Mouse (Mus musculus) gastrocnemius, postnatal 4 days (tissue): ENCODE measurements around the gene Iqschfp. TPM values are rescaled to one million over a fixed set of nuclear protein-coding genes. Genes with fewer than 3 reads are reported as not detected.

Source experiments
- DNase-seq, 2 experiments: peaks; one replicate each; pipeline ENCODE4 v3.0.0; 2021 to 2022; ENCODE audit warnings: low spot score in 2 of 2, mixed read lengths in 2 of 2
- total RNA-seq, 2 experiments: library from RNA; stranded (reverse); gene quantifications; 2 replicates each; pipeline ENCODE4 v1.2.3; 2021

The Iqschfp gene
- total RNA-seq, 2 experiments from 2014 or later, result not detected

GRCm38 (mm10) chr3:68568149-68568548 lies 676.1 kb downstream of the Iqschfp start:
- DNase-seq, result no peak

- no peak for DNase-seq
These were observed 676.7 kb downstream of the Iqschfp start for GRCm38 (mm10) chr3:68568716-68569115.

- DNase-seq, result no peak
These were observed 678.3 kb downstream of the Iqschfp start for GRCm38 (mm10) chr3:68570319-68570718.

GRCm38 (mm10) chr3:68572249-68573225 lies 680.5 kb downstream of the Iqschfp start:
- no peak for DNase-seq

GRCm38 (mm10) chr3:68573226-68573624 lies 681.2 kb downstream of the Iqschfp start:
- no peak for DNase-seq

GRCm38 (mm10) chr3:68574097-68574496 lies 682.1 kb downstream of the Iqschfp start:
- DNase-seq, result no peak

- no peak for DNase-seq
These were observed 682.5 kb downstream of the Iqschfp start for GRCm38 (mm10) chr3:68574565-68574964.

- no peak for DNase-seq
These were observed 683.8 kb downstream of the Iqschfp start for GRCm38 (mm10) chr3:68575636-68576340.

GRCm38 (mm10) chr3:68576431-68576830 lies 684.4 kb downstream of the Iqschfp start:
- no peak for DNase-seq

GRCm38 (mm10) chr3:68576948-68577347 lies 684.9 kb downstream of the Iqschfp start:
- no peak for DNase-seq

GRCm38 (mm10) chr3:68581591-68581990 lies 689.6 kb downstream of the Iqschfp start:
- DNase-seq, result no peak

GRCm38 (mm10) chr3:68582103-68582740 lies 690.2 kb downstream of the Iqschfp start:
- DNase-seq, result no peak

- DNase-seq, result no peak
These were observed 691.1 kb downstream of the Iqschfp start for GRCm38 (mm10) chr3:68583031-68583693.

GRCm38 (mm10) chr3:68583771-68584511 lies 691.9 kb downstream of the Iqschfp start:
- DNase-seq, result peak in 1 of 2 experiments; percentile 39

- no peak for DNase-seq
These were observed 693.2 kb downstream of the Iqschfp start for GRCm38 (mm10) chr3:68585213-68585612.

- no peak for DNase-seq
These were observed 694.6 kb downstream of the Iqschfp start for GRCm38 (mm10) chr3:68586646-68587064.

GRCm38 (mm10) chr3:68587567-68588245 lies 695.7 kb downstream of the Iqschfp start:
- no peak for DNase-seq

GRCm38 (mm10) chr3:68589220-68589840 lies 697.3 kb downstream of the Iqschfp start:
- DNase-seq, result no peak

GRCm38 (mm10) chr3:68590436-68590835 lies 698.4 kb downstream of the Iqschfp start:
- no peak for DNase-seq
